Mouse (Mus musculus): ENCODE results near the gene Inpp5a. TPM values are rescaled to one million over a fixed set of nuclear protein-coding genes. Genes with fewer than 3 reads are reported as not detected.

Gene Inpp5a
- total RNA-seq, 1 experiment: 11.5 TPM

DNA sequence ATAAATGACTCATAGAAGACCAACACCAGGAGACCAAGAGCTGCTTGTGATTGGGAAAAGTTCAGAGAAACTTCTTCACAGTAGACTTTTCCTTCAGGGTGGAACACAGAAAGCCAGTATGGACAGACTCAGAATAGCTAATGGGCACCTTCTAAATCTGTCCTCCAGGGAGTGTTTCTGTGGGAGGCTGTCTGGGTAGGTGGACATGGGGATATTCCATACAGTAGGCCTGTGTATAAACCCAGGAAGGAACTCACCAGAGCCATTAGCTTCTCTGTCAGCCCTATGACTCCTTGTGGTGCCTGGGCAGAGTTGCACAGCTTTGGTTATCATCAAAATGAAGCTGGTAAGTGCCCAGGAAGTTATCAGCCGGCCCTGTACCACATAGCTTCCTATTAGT, 151.7 kb downstream of the Inpp5a start:
- Histone ChIP-seq H3K4me1 (ENCODE audit: control insufficient read depth in 2 of 2, insufficient read depth in 2 of 2, low read length in 2 of 2, poor library complexity in 1 of 2) (peaks cover 0 to 15% of the 10 kb centered on the region in 2 experiments; a peak in 1 of 4 replicates), H3K9me3 (ENCODE audit: control insufficient read depth, insufficient read depth, low read depth, low read length) (no peaks in the 10 kb centered on the region), H3K4me3 (ENCODE audit: insufficient read depth in 1 of 2, low read depth in 1 of 2, low read length in 2 of 2, poor library complexity in 1 of 2, severe bottlenecking in 1 of 2) (no peak overlapping the region), H3K36me3 (ENCODE audit: control insufficient read depth, insufficient read depth, low read length, poor library complexity, severe bottlenecking) (no peaks in the 10 kb centered on the region; the same call in 1 of the 2 replicates), H3K9ac (ENCODE audit: insufficient read depth, low read depth, low read length, poor library complexity, severe bottlenecking) (no peak overlapping the region), H3K27ac (ENCODE audit: insufficient read depth, low read depth, low read length, poor library complexity, severe bottlenecking) (no peak overlapping the region)
- in situ Hi-C loops (cut with MboI; ENCODE audit: low sequenced_read_pairs in 2 of 2, unreplicated experiment in 2 of 2): no loop called here
- DNase-seq (ENCODE audit: low read depth, low spot score): no peak
- TF ChIP-seq ZC3H11A (IDR thresholded peaks at IDR 0.05; ENCODE audit: borderline replicate concordance, low read depth, low read length) (no peak), MAFK (IDR thresholded peaks at IDR 0.05; ENCODE audit: insufficient read depth, low read depth, low read length) (no peak)

DNA sequence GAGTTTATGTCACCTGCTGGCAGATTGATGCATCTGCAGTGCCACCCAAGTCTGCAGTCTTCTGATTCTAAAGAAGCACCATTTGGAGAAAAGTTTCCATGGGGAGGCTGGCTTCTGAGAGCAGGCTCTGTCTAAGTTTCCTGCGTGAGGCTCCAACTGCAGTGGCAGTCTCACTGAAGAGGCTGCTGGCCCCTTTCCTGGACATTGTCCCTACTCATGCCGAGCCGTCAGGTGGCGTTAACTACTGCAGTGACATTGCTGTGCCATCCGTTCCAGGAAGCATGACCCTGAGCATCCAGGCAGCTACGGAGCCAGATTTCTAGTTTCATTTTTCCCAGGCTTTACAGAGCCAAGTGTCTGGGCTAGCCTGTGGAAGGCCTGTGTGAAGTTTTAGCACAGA, 152.5 kb downstream of the Inpp5a start:
- no peak for DNase-seq (ENCODE audit: low read depth, low spot score)
- H3K4me3 ChIP-seq (ENCODE audit: insufficient read depth in 1 of 2, low read depth in 1 of 2, low read length in 2 of 2, poor library complexity in 1 of 2, severe bottlenecking in 1 of 2): no peak overlapping the region
- H3K4me1 ChIP-seq (ENCODE audit: control insufficient read depth in 2 of 2, insufficient read depth in 2 of 2, low read length in 2 of 2, poor library complexity in 1 of 2): peaks cover 0 to 13% of the 10 kb centered on the region in 2 experiments; a peak in 1 of 4 replicates
- H3K9me3 ChIP-seq (ENCODE audit: control insufficient read depth, insufficient read depth, low read depth, low read length): no peaks in the 10 kb centered on the region
- in situ Hi-C loops (cut with MboI; ENCODE audit: low sequenced_read_pairs in 2 of 2, unreplicated experiment in 2 of 2): no loop called here
- TF ChIP-seq ZNF384 (IDR thresholded peaks at IDR 0.05; ENCODE audit: low read depth, low read length): no peak
- no peak for TF ChIP-seq HCFC1 (IDR thresholded peaks at IDR 0.05; ENCODE audit: borderline replicate concordance, insufficient read depth, low read length)
- no peak overlapping the region for H3K9ac ChIP-seq (ENCODE audit: insufficient read depth, low read depth, low read length, poor library complexity, severe bottlenecking)
- no peaks in the 10 kb centered on the region; the same call in 1 of the 2 replicates for H3K36me3 ChIP-seq (ENCODE audit: control insufficient read depth, insufficient read depth, low read length, poor library complexity, severe bottlenecking)
- no peak overlapping the region for H3K27ac ChIP-seq (ENCODE audit: insufficient read depth, low read depth, low read length, poor library complexity, severe bottlenecking)

DNA sequence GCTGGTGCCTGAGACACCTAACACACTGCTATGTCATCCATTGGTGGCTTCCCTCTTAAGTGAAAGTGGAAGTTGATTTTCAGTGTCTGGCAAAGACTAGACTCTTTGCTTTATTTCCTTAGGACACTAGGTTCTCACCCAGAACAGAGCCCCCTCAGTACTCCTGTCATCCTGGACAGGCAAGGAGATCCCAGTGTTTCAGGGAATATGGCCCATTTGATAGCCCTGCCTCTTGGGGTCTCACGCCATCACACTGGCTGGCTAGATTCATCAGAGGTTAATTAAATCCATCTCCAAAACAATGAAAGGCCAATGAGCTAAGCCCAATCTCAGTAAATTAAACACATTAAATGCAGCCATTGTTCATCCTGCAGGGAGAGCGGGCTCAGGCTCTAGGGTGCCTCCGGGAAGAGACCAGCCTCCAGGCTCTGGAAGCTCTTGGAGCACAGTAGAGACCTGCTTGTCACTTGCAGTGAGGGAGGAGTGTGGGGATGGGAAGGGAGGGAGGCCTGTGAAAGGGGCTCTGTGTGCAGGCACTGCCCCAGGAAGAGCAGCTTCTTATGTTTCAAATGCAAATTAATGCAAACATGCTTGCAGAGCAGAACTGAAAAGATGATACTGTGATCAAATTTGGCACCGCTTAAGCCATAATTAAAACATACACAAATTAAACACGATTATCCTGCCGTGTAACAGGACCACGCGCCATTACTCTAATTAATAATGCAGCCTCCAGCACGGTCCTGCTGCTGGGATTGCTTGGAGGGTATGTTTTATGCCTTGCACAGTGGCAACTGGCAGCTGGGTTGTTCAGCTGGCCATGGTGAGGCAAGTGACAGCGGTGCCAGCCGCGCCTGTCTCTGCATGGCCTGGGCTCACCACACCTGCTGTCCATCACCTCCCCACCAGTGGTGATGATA, 156.1 kb downstream of the Inpp5a start:
- in situ Hi-C loops (cut with MboI; ENCODE audit: low sequenced_read_pairs in 2 of 2, unreplicated experiment in 2 of 2): no loop called here
- DNase-seq (ENCODE audit: low read depth, low spot score): no peak
- no peak overlapping the region for H3K4me3 ChIP-seq (ENCODE audit: insufficient read depth in 1 of 2, low read depth in 1 of 2, low read length in 2 of 2, poor library complexity in 1 of 2, severe bottlenecking in 1 of 2)

DNA sequence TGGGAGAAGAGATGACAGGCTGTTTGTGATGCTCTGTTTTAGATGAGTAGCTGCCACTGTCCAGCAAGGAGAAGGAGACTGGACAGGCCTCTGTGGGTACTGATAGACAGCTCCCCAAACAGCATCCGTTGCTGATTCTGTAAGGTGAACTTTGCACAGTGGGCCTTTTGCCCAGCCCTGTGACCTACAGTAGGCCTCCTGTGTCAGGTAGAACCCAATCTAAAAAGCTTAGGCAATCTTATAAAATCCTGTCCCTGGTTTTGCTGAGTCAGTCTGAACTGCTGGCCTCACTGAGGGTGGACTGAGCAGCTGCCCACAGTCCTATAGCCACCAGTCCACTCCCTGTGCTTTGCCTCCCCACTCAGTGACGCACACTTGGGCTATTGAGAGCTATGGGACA, 158.4 kb downstream of the Inpp5a start:
- Histone ChIP-seq H3K4me3 (ENCODE audit: insufficient read depth in 1 of 2, low read depth in 1 of 2, low read length in 2 of 2, poor library complexity in 1 of 2, severe bottlenecking in 1 of 2) (no peak overlapping the region), H3K4me1 (ENCODE audit: control insufficient read depth in 2 of 2, insufficient read depth in 2 of 2, low read length in 2 of 2, poor library complexity in 1 of 2) (peaks cover 0 to 5% of the 10 kb centered on the region in 2 experiments; a peak in 1 of 4 replicates), H3K9ac (ENCODE audit: insufficient read depth, low read depth, low read length, poor library complexity, severe bottlenecking) (no peak overlapping the region), H3K36me3 (ENCODE audit: control insufficient read depth, insufficient read depth, low read length, poor library complexity, severe bottlenecking) (no peaks in the 10 kb centered on the region), H3K9me3 (ENCODE audit: control insufficient read depth, insufficient read depth, low read depth, low read length) (no peaks in the 10 kb centered on the region), H3K27ac (ENCODE audit: insufficient read depth, low read depth, low read length, poor library complexity, severe bottlenecking) (no peak overlapping the region)
- TF ChIP-seq ZC3H11A (IDR thresholded peaks at IDR 0.05; ENCODE audit: borderline replicate concordance, low read depth, low read length): no peak
- TF ChIP-seq HCFC1 (IDR thresholded peaks at IDR 0.05; ENCODE audit: borderline replicate concordance, insufficient read depth, low read length): no peak
- TF ChIP-seq CHD2 (IDR thresholded peaks at IDR 0.05; ENCODE audit: low read depth, low read length): no peak
- no peak for TF ChIP-seq ZNF384 (IDR thresholded peaks at IDR 0.05; ENCODE audit: low read depth, low read length)
- TF ChIP-seq MAFK (IDR thresholded peaks at IDR 0.05; ENCODE audit: insufficient read depth, low read depth, low read length): no peak
- DNase-seq (ENCODE audit: low read depth, low spot score): no peak
- in situ Hi-C loops (cut with MboI; ENCODE audit: low sequenced_read_pairs in 2 of 2, unreplicated experiment in 2 of 2): no loop called here

More for the DNA sequence above, 156.1 kb downstream of the Inpp5a start:
- Histone ChIP-seq H3K9me3 (ENCODE audit: control insufficient read depth, insufficient read depth, low read depth, low read length) (no peaks in the 10 kb centered on the region), H3K4me1 (ENCODE audit: control insufficient read depth in 2 of 2, insufficient read depth in 2 of 2, low read length in 2 of 2, poor library complexity in 1 of 2) (peaks cover 0 to 5% of the 10 kb centered on the region in 2 experiments; a peak in 1 of 4 replicates), H3K27ac (ENCODE audit: insufficient read depth, low read depth, low read length, poor library complexity, severe bottlenecking) (no peak overlapping the region), H3K9ac (ENCODE audit: insufficient read depth, low read depth, low read length, poor library complexity, severe bottlenecking) (no peak overlapping the region), H3K36me3 (ENCODE audit: control insufficient read depth, insufficient read depth, low read length, poor library complexity, severe bottlenecking) (no peaks in the 10 kb centered on the region)
- TF ChIP-seq ZNF384 (IDR thresholded peaks at IDR 0.05; ENCODE audit: low read depth, low read length) (no peak), CHD2 (IDR thresholded peaks at IDR 0.05; ENCODE audit: low read depth, low read length) (no peak), HCFC1 (IDR thresholded peaks at IDR 0.05; ENCODE audit: borderline replicate concordance, insufficient read depth, low read length) (no peak), ZC3H11A (IDR thresholded peaks at IDR 0.05; ENCODE audit: borderline replicate concordance, low read depth, low read length) (no peak), MAFK (IDR thresholded peaks at IDR 0.05; ENCODE audit: insufficient read depth, low read depth, low read length) (no peak)

Measured in ES-E14 (cell line).